Mouse (Mus musculus): ENCODE data around the gene Vpreb3.

The Vpreb3 gene

DNA sequence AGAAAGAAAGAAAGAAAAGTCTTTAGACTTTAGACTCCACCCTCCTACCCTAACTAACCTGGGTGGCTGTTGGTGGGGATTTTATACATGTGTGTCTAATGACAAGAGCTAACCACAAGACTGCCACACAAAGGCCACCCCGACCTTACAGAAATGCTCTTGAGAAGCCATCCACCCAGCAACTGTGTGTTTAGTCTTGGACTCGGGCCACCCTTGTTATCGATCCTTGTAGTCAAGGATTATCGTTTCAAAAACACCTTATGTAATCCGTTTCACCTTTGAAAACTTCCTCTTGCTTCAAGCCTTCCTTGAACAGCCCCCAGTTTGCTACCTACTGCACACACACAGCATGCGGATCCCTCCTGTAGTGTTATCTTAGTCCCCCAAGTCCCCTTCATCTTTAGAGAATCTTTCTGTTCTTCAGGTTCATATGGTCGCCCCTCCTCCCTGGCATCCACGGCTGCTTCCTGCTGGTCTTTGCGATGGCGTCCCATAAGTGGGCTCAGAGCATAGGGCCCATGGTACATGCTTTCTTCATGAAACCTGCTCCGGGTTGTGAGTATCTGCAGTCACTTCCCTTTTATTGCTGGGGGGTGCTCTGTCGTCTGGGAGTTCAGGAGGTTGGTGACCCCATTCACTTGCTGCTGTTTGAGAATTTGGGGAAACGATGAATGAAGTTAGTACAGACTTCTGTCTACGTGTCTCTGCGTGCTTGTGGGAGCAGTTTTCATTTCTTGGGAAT lies at the start of gene Vpreb3:
Gene Vpreb3 (plus strand): TSS at position 322 of the 742 bp plus-strand sequence.
- no peak for DNase-seq (ENCODE audit: low read depth)

DNA sequence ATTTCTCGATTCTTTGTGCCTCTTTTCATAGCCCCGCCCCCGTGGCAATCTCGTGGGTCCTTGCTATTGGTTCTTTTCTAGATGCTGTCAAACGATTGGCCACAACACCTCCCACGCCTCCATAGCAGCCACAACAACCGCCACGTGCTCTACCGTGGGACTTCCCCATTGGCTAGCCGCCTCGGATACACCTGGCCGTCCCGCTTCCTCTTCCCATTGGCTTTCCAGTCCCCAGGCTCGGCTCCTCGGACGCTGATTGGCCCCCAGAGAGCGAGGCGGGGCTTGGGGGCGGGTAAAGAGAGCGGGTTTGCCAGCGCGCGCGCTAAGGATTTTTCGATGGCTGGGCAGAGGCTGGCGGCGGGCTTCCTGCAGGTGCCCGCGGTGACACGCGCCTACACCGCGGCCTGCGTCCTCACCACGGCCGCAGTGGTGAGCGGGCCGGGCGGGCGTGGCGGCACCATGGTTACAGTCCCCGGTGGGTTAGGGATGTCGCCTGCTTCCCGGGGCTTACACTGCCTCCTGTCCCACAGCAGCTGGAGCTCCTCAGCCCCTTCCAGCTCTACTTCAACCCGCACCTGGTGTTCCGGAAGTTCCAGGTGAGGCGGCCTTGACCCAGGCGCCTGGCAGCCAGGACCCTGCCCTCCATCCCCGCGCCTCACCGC lies 49.6 kb upstream of the Vpreb3 start, which contains the start of gene Derl3:
Gene Derl3 (plus strand): TSS at position 325 of the 662 bp plus-strand sequence.
- peak; percentile 97 for DNase-seq (ENCODE audit: low read depth)

DNA sequence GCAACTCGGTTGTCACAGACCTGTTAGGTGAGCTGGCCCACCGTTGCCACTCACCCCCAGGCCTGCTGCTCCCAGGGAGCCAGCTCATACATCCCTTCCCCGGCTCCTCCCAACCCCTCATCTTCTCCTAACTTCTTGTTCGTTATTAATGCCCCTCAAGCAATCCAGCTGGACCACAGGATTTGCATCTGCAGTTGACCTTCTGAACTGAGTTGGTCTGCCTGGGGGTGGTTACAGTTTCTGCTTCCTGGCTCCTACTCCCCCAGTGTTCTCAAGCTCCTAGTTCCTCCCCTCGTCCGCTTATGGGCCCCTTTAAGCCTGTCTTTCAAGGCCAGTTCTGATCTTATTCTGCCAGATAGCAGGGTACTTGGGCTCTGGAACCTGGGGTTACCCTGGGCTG lies 48.3 kb upstream of the Vpreb3 start:
- DNase-seq (ENCODE audit: low read depth) = no peak

DNA sequence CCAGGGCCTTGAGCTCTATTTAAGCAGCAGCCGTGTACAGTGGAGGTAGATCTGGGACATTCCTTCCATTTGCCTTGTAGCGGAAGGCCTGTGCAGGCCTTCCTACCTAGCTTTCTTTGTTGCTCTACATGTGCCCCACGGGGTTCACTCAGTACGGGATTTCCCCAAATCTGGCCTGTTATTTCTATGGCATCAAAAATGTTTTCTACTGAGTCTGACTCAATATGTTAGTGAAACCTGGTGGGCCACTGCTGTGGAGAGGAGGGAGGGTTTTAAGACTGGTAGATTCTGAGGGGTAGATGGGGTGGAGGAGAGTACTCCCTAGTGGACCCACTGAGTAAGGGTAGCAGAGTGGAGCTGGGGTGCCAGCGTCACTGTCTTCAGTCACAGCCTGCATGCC lies 47.1 kb upstream of the Vpreb3 start:
- no peak for DNase-seq (ENCODE audit: low read depth)

DNA sequence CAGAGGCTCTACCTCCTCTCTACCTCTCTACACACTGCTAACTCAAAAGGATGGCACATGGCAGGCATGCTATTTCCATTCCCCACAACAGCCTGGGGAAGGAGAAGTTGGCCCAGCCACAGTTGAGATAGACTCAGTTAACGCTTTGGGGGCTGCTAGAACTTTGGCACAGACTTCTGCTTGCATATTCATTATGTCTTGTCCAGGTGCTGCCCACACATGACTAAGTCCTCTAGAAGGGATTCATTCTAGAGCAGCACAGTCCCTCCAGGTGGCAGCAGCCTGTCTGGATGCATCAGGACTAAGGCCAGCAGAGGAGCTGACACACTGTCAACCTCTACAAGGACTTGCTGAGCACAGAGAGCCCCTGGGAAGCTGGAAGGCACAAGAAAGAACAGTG lies 46.6 kb upstream of the Vpreb3 start:
- no peak for DNase-seq (ENCODE audit: low read depth)

DNA sequence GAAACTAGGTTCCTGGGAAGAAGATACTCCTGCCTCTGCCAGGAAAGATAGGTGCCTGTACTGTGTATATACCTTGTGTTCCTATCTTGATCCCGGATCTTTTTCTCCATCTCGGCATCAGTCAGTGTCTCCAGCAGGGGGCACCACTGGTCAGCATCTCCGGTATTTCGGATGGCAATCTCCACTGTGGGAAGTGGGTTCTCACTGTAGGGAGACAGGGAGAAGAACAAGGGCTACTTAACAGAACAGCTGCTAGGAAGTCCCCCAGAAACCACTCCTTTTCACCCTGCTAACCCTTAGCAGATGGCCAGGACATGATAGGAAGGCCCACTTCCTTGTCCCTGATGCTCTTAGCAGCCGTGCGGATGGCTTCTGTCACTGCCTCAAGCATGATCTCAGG lies 45.5 kb upstream of the Vpreb3 start:
- peak; percentile 34 for DNase-seq (ENCODE audit: low read depth)

DNA sequence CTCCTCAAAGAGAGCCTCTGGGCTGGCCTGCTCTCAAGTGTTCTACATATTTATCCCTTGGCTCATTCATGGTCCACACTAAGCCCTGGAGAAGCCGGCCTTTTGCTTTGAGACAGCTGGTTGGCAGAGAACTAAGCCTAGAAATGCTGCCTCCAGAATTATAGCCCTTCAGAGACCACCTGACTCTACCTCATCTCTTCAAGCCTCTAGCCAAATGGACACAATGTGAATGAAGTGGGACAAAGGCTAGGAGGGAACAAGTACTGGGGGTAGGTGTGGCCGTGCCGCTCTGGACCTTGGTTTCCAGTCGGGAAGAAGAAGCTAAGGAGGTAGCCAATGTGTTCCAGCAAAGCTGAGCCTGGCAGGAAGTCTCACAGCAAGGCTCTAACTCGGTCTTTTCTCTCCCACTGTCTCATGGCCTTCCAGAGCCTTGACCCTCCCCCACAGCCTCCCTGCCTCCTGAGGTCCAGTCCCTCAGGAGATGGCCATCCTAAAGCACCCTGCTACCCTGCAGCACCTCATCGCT lies 44.8 kb upstream of the Vpreb3 start:
- no peak for DNase-seq (ENCODE audit: low read depth)

DNA sequence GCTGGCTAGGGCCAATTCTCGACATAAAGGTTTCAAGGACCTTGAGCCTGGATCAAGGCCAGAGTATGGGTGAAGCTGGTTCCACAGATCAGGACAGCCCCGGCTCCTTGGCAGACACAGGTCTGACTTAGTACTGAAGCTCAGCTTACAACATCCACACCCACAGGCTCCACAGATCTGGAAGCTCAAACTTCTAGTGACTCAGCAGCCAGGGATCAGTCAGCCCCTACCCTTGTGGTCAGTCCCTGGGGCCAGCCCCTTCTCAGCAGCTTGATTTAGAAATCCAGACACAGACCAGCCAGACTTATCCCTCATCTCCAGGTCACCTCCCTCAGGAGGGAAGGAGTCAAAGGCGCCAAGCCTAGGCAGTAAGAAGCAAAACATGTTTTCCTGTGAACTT lies 44.0 kb upstream of the Vpreb3 start:
- no peak for DNase-seq (ENCODE audit: low read depth)

DNA sequence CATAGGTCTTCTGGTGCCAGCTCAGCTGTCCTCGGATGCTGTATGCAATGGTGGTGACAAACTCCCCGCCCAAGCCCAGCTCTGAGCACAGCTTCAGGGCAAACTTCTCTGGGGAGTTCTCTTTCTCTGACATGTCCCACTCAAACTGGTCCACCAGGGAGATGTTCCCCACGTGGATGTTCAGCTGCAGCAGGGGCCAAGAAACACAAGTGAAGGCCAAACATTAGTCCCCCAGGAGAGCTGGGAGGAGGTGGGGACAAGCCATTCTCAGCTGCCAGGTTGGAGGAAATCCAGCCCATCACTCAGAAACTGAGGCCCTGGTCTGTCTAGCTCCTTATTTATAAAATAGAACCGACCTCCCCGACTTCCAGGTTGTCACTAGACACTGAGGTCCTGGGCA lies 38.5 kb upstream of the Vpreb3 start:
- DNase-seq (ENCODE audit: low read depth) = no peak

DNA sequence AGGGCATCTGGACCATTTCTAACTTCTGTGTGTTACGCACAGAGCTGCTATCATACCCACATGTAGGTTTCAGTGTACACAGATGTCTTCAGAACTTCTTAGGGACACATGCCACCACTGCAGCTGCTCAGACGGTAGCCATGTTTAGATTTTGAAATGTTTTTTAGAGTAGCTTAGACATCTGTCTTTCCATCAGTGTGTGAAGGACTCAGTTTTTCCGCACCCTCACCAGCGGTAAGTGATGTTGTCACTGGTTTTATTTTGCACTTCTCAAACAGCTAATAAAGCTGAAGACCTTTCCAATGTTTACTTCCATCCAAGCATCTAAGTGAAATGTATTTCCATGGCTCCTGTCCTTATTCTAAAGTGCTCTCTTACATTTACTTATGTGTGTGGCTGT lies 36.0 kb upstream of the Vpreb3 start:
- no peak for DNase-seq (ENCODE audit: low read depth)

DNA sequence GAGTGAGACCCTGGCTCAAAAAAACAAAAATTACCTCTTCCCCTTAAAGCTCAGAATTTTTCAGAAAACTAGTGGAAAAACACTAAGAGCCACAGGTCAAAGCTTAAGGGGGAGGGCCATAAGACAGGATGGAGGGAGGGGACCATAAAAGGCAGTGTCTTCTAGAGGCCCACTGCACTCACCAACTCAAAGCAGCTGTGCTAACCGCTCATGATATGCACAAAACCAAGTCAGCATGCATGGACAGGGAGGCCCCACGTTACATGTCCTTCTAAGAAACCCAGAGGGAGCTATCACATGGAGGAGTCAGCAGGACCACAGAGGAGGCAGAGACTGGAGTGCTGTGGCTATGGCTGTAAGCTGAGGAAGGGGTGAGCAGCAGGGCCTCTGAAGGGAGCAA lies 32.2 kb upstream of the Vpreb3 start:
- no peak for DNase-seq (ENCODE audit: low read depth)

DNA sequence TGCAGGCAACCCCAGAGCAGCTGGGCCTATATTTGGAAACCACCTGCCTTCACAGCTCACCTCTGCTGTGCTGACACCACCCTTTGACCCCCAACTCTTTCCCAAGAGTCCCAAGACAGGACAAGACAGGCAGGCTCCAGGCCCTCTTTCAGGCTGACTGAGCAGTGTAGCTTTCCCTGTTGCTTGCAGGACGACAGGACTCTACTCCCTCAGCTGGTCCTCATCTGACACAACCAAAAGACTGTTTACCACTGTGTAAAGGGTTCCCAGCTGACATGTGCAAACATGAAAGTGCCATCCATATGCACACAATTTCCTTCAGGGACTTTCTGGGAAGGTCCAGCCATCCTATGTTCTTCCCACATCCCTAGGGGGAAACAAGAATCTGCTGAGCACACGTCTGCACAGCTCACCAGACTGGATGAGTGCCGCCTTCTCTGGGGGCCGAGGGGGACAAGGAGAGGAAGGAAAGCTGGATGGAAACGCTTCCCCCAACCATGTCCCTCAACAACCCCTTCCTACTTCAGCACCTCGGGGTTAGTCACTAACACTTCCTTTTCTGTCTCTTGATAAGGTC lies 29.8 kb upstream of the Vpreb3 start:
- no peak for DNase-seq (ENCODE audit: low read depth)

DNA sequence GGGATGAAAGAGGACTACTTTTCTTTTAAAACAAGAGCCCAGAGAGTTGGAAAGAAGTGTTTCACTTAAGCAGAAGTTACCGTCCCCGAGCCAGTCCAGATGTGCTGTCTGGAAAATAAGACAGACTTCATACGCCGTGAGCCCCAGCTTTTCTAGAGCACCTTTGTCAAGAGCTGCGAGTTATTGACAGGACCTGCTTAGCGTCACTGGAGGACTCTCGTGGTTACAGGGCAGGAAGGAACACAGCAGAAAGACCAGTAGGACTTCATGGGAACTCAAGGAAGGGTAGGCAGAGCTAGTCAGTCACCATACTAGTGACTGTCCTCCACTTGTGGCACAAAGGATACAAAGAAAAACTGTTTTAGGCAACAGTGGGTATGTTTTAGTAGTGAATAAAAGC lies 27.3 kb upstream of the Vpreb3 start:
- DNase-seq (ENCODE audit: low read depth) = no peak

DNA sequence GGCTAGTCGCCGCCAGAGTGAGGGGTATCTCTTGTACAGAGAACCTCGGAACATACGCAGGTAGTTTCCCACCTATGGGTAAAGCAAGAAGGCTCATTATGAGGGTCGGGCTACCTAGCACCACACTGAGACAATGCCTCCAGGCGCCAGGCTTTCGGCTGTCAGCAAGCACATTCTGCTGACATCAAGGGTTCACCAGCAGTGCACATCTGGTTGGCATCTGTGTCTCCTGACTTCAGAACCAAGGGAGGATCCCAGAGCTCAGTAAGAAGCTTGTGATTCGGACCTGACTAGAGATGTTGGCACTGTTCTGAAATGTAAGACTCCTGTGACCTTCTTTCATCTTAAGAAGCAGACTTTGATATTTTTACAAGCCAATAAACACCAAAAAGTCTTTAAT lies 26.0 kb upstream of the Vpreb3 start:
- no peak for DNase-seq (ENCODE audit: low read depth)

DNA sequence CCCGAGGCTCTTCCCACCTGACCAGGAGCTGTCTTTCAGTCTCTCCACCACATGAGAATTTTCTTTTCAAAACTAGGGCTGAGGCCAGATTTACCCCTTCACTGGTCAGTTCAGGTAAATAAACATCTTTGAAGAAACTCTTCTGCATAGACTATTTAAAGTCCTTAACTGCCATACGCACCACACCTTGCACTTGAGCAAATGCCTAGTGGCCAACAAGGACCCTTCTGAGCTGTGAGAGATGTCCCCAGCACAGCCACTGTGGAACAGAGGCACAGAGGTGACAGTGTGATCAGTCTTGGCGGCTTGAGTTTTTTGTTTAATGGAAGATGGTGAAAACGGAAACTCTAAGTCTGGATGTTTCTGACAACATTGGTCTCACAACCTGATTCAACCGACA lies 23.8 kb upstream of the Vpreb3 start:
- DNase-seq (ENCODE audit: low read depth) = no peak

DNA sequence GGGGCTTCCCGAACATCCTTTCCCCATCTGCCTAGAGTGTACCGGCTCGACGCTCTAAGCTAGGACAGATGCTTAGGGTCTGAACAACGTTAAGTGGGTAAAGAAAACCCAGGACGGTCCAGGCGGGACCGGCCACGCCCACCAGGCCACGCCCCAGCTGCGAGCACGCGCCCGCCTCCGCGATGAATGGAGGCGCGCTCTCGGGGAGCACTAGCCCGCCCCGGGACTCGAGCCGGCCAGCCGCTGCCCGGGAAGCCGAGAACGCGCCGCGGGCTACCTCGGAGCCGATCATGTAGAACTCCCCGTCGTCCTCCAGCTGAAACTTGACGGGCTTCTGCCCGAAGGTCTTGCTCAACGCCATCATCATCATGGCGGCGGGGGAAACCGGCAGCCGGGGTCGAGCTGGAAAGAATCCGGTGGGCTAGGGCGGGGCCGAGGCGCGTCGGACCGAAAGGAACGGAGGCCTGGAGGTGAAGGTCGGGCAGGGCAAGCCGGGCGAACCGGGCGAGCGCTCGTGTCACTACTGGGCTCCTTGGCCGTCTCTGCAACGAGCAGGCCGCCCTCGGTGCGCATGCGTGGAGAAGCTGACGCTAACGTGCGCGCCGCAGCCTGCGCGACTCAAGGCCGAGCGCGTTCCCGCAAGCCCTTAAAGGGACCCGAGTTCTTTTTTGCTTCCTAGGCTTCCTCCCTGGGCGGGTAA lies 21.7 kb upstream of the Vpreb3 start, which contains the start of gene Smarcb1:
Gene Smarcb1 (minus strand): TSS at position 592 of the 700 bp plus-strand sequence.
- DNase-seq (ENCODE audit: low read depth) = peak; percentile 92

DNA sequence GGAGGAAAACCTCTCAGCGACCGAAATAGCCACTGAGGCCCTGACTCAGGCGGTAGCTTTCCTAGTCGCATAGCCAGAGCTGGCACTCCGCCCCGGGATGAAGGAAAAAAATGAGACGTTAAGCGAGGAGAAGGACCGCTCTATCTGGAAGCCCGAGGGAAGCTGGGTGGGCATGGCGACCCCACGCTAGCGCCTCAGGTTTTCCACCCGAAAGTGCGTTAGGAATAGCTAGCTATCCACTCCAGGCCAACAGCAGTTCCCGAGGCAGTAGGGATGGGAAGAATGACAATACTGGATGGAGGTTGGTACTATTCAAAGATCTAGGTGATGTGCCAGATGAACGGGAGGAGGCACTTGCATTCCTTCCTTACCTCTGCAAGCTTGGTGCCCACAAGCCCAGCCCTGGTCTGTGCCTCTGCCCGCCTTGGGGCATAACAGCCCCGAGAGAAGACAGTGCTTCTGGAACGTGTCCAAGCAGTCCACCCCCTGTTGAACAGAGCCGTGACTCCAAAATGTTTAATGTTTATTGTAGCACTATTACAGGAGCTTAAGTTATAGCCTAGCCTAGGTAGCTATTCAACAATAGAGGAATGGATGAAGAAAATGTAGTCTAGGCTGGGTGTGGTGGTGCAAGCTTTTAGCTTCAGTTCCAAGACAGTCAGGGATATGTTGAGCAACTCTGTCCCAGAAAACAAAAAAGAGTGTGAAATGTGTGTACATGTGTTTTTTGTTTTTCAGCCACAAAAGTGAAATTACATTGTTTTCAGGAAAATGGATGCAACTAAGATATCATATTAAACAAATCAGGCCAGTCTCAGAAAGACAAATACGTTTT lies 20.9 kb upstream of the Vpreb3 start:
- DNase-seq (ENCODE audit: low read depth) = no peak

DNA sequence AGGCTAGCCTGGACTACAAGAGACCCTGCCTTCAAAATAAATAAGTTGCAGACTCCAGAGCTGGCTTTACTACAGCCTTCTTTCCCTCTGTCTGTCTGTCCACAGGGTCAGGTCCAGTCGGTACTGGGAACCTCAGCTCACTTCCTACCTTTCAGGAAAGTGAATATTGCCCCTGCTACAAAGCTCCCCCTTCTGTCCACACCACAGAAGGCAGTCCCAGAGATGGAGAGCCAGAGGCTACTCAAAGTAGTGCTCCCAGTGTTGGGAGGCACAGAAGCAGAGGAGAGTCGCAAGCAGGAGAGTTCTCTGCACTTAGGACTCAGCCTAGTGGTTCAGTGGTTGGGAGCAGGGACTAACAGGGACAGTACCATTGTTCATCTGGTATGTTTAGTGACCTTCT lies 18.5 kb upstream of the Vpreb3 start:
- DNase-seq (ENCODE audit: low read depth) = no peak

DNA sequence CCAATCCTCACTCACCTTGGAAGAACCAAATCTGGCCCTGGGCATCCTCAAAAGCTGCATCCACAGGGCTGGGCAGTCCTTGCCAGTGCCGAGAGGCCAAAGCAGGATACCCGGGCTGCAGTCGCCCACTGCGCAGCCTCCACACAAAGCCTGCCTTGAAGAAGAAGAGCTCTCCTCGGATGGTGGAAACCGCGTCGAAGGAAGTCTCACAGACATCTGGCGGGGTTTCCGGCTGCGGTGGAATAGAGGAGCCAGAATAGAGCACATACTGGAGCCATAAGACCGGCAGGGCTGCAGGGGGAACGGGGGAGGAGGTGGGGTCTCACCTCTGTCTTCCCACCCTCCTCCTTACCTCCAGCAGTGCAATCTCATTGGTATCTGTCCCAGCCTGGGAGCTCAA lies 16.5 kb upstream of the Vpreb3 start:
- DNase-seq (ENCODE audit: low read depth) = no peak

DNA sequence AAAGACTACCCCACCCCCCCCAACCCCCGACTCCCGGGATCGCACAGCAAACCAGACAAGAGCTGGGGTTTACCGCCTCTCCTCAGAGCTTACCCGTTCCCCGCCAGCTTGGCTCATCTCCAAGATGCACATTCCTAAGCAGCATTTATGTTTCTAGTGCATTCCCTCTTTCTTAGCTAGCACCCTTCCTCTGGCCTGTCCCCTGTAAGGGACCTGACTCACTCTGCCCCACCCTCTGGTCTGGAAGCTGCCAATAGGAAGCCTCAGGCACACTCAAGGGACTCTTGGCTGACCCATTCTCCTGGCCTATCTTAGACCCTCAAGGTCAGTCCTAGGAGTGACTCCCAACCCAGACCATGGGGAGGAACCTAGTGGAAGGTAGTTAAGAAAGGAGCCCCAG lies 12.6 kb upstream of the Vpreb3 start:
- no peak for DNase-seq (ENCODE audit: low read depth)

DNA sequence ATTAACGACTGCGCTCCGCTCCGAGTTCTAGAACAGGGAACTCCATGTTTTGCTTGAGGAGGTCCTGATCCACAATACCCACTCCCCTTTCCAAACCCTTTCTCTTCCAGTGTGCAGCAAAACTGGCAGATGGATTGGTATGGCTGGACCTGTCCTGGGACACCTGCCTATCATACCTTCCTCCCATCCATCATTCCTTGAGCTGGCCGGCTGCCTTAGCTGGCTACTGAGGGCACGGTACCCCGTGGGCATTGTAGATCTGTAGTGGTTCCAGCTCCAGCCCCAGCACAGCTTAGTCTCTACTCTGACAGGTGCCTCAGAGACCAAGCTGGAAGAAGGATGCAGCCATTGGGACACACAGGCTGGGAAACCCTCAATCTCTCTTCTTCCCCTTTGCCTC lies 11.5 kb upstream of the Vpreb3 start:
- DNase-seq (ENCODE audit: low read depth) = no peak
